Mouse (Mus musculus): Measurements from ENCODE around the gene Gbf1. TPM values are rescaled to one million over a fixed set of nuclear protein-coding genes. Genes with fewer than 3 reads are reported as not detected.

Gene Gbf1
- polyA plus RNA-seq, 1 experiment: 348 TPM

DNA sequence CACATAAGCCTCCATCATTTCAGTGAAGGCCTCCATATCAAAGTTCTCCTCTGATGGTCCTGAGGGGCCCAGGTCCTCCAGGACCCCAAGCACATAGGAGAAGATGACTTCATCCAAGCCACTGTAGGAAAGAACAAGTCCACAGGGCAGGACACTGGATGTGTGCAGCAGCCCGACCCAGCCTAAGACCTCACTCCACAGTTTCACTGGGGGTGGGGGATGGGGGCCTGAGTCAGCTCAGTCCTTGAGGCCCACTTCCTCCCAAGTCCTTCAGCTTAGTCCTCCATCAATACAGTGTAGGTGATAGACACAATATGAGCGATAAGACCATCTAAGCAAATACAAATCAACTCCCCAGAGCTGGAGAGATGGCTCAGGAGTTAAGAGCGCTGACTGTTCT lies 179.6 kb downstream of the Gbf1 start:
- WGBS: 81% methylated on average over 3 of the region's 3 CpGs
- TF ChIP-seq POLR2A (IDR thresholded peaks at IDR 0.05; ENCODE audit: insufficient read depth, low read depth, low read length): no peak
- TF ChIP-seq CTCF (IDR thresholded peaks at IDR 0.05; ENCODE audit: insufficient read depth, low read depth, low read length): no peak
- Histone ChIP-seq H3K4me3 (ENCODE audit: insufficient read depth, low read depth, low read length) (no peak overlapping the region), H3K4me1 (ENCODE audit: control insufficient read depth, insufficient read depth, low read length) (peaks cover 17% of the 10 kb centered on the region), H3K27ac (ENCODE audit: insufficient read depth, low read depth, low read length) (no peak overlapping the region)

GRCm38 (mm10) chr19:46332721-46333339 lies 180.5 kb downstream of the Gbf1 start:
- no peak overlapping the region for H3K4me3 ChIP-seq (ENCODE audit: insufficient read depth, low read depth, low read length)
- WGBS: 32% methylated on average over 7 of the region's 7 CpGs
- TF ChIP-seq POLR2A (IDR thresholded peaks at IDR 0.05; ENCODE audit: insufficient read depth, low read depth, low read length) (no peak), CTCF (IDR thresholded peaks at IDR 0.05; ENCODE audit: insufficient read depth, low read depth, low read length) (no peak)
- H3K4me1 ChIP-seq (ENCODE audit: control insufficient read depth, insufficient read depth, low read length): peaks cover 17% of the 10 kb centered on the region
- no peak overlapping the region for H3K27ac ChIP-seq (ENCODE audit: insufficient read depth, low read depth, low read length)

GRCm38 (mm10) chr19:46333906-46334305 lies 181.6 kb downstream of the Gbf1 start:
- H3K27ac ChIP-seq (ENCODE audit: insufficient read depth, low read depth, low read length): no peak overlapping the region
- WGBS: 83% methylated on average over 3 of the region's 3 CpGs
- peaks cover 17% of the 10 kb centered on the region for H3K4me1 ChIP-seq (ENCODE audit: control insufficient read depth, insufficient read depth, low read length)
- no peak overlapping the region for H3K4me3 ChIP-seq (ENCODE audit: insufficient read depth, low read depth, low read length)
- TF ChIP-seq CTCF (IDR thresholded peaks at IDR 0.05; ENCODE audit: insufficient read depth, low read depth, low read length) (no peak), POLR2A (IDR thresholded peaks at IDR 0.05; ENCODE audit: insufficient read depth, low read depth, low read length) (no peak)

Other genes starting within 250 kb of the Gbf1 start
- gene Armh3, start 154.0 kb upstream of the Gbf1 start, polyA plus RNA-seq (2012; ENCODE audit: insufficient read depth, insufficient read length, low replicate concordance, missing spikeins): not detected in 2 replicates
- not detected in 2 replicates for gene Hps6, start 149.0 kb upstream of the Gbf1 start, polyA plus RNA-seq (2012; ENCODE audit: insufficient read depth, insufficient read length, low replicate concordance, missing spikeins)
- not detected in 2 replicates for gene Pprc1, start 107.6 kb upstream of the Gbf1 start, polyA plus RNA-seq (2012; ENCODE audit: insufficient read depth, insufficient read length, low replicate concordance, missing spikeins)
- 245 TPM in 1 of 2 replicates, not detected in the other for gene Ldb1, start 107.3 kb upstream of the Gbf1 start, polyA plus RNA-seq (2012; ENCODE audit: insufficient read depth, insufficient read length, low replicate concordance, missing spikeins)
- not detected in 2 replicates for gene Nolc1, start 76.6 kb upstream of the Gbf1 start, polyA plus RNA-seq (2012; ENCODE audit: insufficient read depth, insufficient read length, low replicate concordance, missing spikeins)
- not detected in 2 replicates for gene Elovl3, start 20.6 kb upstream of the Gbf1 start, polyA plus RNA-seq (2012; ENCODE audit: insufficient read depth, insufficient read length, low replicate concordance, missing spikeins)
- gene Pitx3, start 4.2 kb upstream of the Gbf1 start, polyA plus RNA-seq (2012; ENCODE audit: insufficient read depth, insufficient read length, low replicate concordance, missing spikeins): not detected in 2 replicates
- not detected in 2 replicates for gene Nfkb2, start 151.8 kb downstream of the Gbf1 start, polyA plus RNA-seq (2012; ENCODE audit: insufficient read depth, insufficient read length, low replicate concordance, missing spikeins)
- gene Psd, start 174.6 kb downstream of the Gbf1 start, polyA plus RNA-seq (2012; ENCODE audit: insufficient read depth, insufficient read length, low replicate concordance, missing spikeins): not detected in 2 replicates
- not detected in 2 replicates for gene Fbxl15, start 175.7 kb downstream of the Gbf1 start, polyA plus RNA-seq (2012; ENCODE audit: insufficient read depth, insufficient read length, low replicate concordance, missing spikeins)
- not detected in 2 replicates for gene Cuedc2, start 186.2 kb downstream of the Gbf1 start, polyA plus RNA-seq (2012; ENCODE audit: insufficient read depth, insufficient read length, low replicate concordance, missing spikeins)
- not detected in 2 replicates for gene Mfsd13a, start 188.6 kb downstream of the Gbf1 start, polyA plus RNA-seq (2012; ENCODE audit: insufficient read depth, insufficient read length, low replicate concordance, missing spikeins)
- not detected in 2 replicates for gene 2310034G01Rik, start 197.8 kb downstream of the Gbf1 start, polyA plus RNA-seq (2012; ENCODE audit: insufficient read depth, insufficient read length, low replicate concordance, missing spikeins)
- gene Actr1a, start 243.2 kb downstream of the Gbf1 start, polyA plus RNA-seq (2012; ENCODE audit: insufficient read depth, insufficient read length, low replicate concordance, missing spikeins): 623 TPM in 1 of 2 replicates, not detected in the other
- gene Sufu, start 244.4 kb downstream of the Gbf1 start, polyA plus RNA-seq (2012; ENCODE audit: insufficient read depth, insufficient read length, low replicate concordance, missing spikeins): not detected in 2 replicates